Mouse (Mus musculus): ENCODE measurements around the gene Nfkbia. TPM values are rescaled to one million over a fixed set of nuclear protein-coding genes. Genes with fewer than 3 reads are reported as not detected.
A peak's percentile ranks its signal among the peaks of the same experiment; 100 is the strongest.

Nfkbia gene
- polyA plus RNA-seq, 1 experiment from 2014 or later: 51.4 TPM

- Histone ChIP-seq H3K36me3 (no peaks in the 10 kb centered on the region), H3K27me3 (no peaks in the 10 kb centered on the region), H3K27ac (replicated peaks) (no peak overlapping the region), H3K4me1 (replicated peaks) (peaks cover 8% of the 10 kb centered on the region; the same call in 1 of the 2 replicates), H3K4me3 (no peak overlapping the region), H3K9ac (no peak overlapping the region), H3K4me2 (no peak overlapping the region), H3K9me3 (no peaks in the 10 kb centered on the region)
- 13% methylated on average over 8 of the region's 8 CpGs for WGBS
- peak; percentile 53; the same call in 1 of the 2 replicates for ATAC-seq (ENCODE audit: low read depth)
Observed at GRCm38 (mm10) chr12:55473250-55474208, 18.9 kb downstream of the Nfkbia start.

- Histone ChIP-seq H3K27me3 (no peaks in the 10 kb centered on the region), H3K36me3 (no peaks in the 10 kb centered on the region), H3K9ac (no peak overlapping the region), H3K4me3 (no peak overlapping the region), H3K4me2 (no peak overlapping the region), H3K4me1 (replicated peaks) (peaks cover 16% of the 10 kb centered on the region), H3K27ac (replicated peaks) (no peak overlapping the region), H3K9me3 (no peaks in the 10 kb centered on the region)
- WGBS: 92% methylated on average over 9 of the region's 9 CpGs
- ATAC-seq (ENCODE audit: low read depth): no peak
Observed at GRCm38 (mm10) chr12:55471344-55471743, 21.1 kb downstream of the Nfkbia start.

GRCm38 (mm10) chr12:55470442-55470841, 22.0 kb downstream of the Nfkbia start:
- Histone ChIP-seq H3K4me2 (no peak overlapping the region), H3K27ac (replicated peaks) (no peak overlapping the region), H3K9ac (no peak overlapping the region), H3K9me3 (no peaks in the 10 kb centered on the region), H3K27me3 (no peaks in the 10 kb centered on the region), H3K36me3 (no peaks in the 10 kb centered on the region), H3K4me1 (replicated peaks) (peaks cover 25% of the 10 kb centered on the region), H3K4me3 (no peak overlapping the region)
- ATAC-seq (ENCODE audit: low read depth): no peak
- WGBS: 38% methylated on average over 5 of the region's 5 CpGs

GRCm38 (mm10) chr12:55467331-55468180, 24.9 kb downstream of the Nfkbia start:
- no peak for ATAC-seq (ENCODE audit: low read depth)

GRCm38 (mm10) chr12:55466816-55467215, 25.6 kb downstream of the Nfkbia start:
- Histone ChIP-seq H3K27me3 (no peaks in the 10 kb centered on the region), H3K36me3 (no peaks in the 10 kb centered on the region), H3K4me3 (no peak overlapping the region), H3K4me1 (replicated peaks) (peaks cover 38% of the 10 kb centered on the region), H3K9me3 (no peaks in the 10 kb centered on the region), H3K27ac (replicated peaks) (no peak overlapping the region), H3K9ac (no peak overlapping the region), H3K4me2 (no peak overlapping the region)
- no peak for ATAC-seq (ENCODE audit: low read depth)
- WGBS: 68% methylated on average over 5 of the region's 5 CpGs

More at GRCm38 (mm10) chr12:55467331-55468180, 24.9 kb downstream of the Nfkbia start:
- Histone ChIP-seq H3K9ac (no peak overlapping the region), H3K27me3 (no peaks in the 10 kb centered on the region), H3K4me3 (no peak overlapping the region), H3K36me3 (no peaks in the 10 kb centered on the region), H3K4me2 (no peak overlapping the region), H3K4me1 (replicated peaks) (peaks cover 38% of the 10 kb centered on the region), H3K9me3 (no peaks in the 10 kb centered on the region), H3K27ac (replicated peaks) (no peak overlapping the region)
- WGBS: 66% methylated on average over 10 of the region's 10 CpGs

GRCm38 (mm10) chr12:55466088-55466701, 26.3 kb downstream of the Nfkbia start:
- H3K36me3 ChIP-seq: no peaks in the 10 kb centered on the region
- peaks cover 38% of the 10 kb centered on the region for H3K4me1 ChIP-seq (replicated peaks)
- WGBS: 58% methylated on average over 7 of the region's 7 CpGs
- H3K27me3 ChIP-seq: no peaks in the 10 kb centered on the region
- no peaks in the 10 kb centered on the region for H3K9me3 ChIP-seq
- no peak overlapping the region for H3K4me3 ChIP-seq
- 0 out of 2 replicates have a peak overlapping the region, but pooled peaks have one; percentile 18 for H3K27ac ChIP-seq (replicated peaks)
- no peak for ATAC-seq (ENCODE audit: low read depth)
- H3K9ac ChIP-seq: no peak overlapping the region
- no peak overlapping the region for H3K4me2 ChIP-seq

GRCm38 (mm10) chr12:55465401-55465983, 27.0 kb downstream of the Nfkbia start:
- ATAC-seq (ENCODE audit: low read depth): no peak
- H3K4me2 ChIP-seq: no peak overlapping the region
- no peaks in the 10 kb centered on the region for H3K9me3 ChIP-seq
- H3K27ac ChIP-seq (replicated peaks): no peak overlapping the region
- no peak overlapping the region for H3K9ac ChIP-seq
- H3K36me3 ChIP-seq: no peaks in the 10 kb centered on the region
- H3K4me1 ChIP-seq (replicated peaks): peaks cover 38% of the 10 kb centered on the region
- H3K4me3 ChIP-seq: no peak overlapping the region
- WGBS: 76% methylated on average over 17 of the region's 17 CpGs
- H3K27me3 ChIP-seq: no peaks in the 10 kb centered on the region

- no peak overlapping the region for H3K9ac ChIP-seq
- no peak overlapping the region for H3K4me2 ChIP-seq
- ATAC-seq (ENCODE audit: low read depth): no peak
- H3K9me3 ChIP-seq: no peaks in the 10 kb centered on the region
- H3K27ac ChIP-seq (replicated peaks): peak overlapping the region; percentile 77; the same call in 1 of the 2 replicates
- peaks cover 38% of the 10 kb centered on the region for H3K4me1 ChIP-seq (replicated peaks)
- H3K36me3 ChIP-seq: no peaks in the 10 kb centered on the region
- H3K4me3 ChIP-seq: no peak overlapping the region
- no peaks in the 10 kb centered on the region for H3K27me3 ChIP-seq
- WGBS: 68% methylated on average over 14 of the region's 14 CpGs
Observed at GRCm38 (mm10) chr12:55464846-55465361, 27.5 kb downstream of the Nfkbia start.

GRCm38 (mm10) chr12:55463992-55464845, 28.2 kb downstream of the Nfkbia start:
- Histone ChIP-seq H3K27me3 (no peaks in the 10 kb centered on the region), H3K9ac (no peak overlapping the region), H3K4me1 (replicated peaks) (peaks cover 38% of the 10 kb centered on the region), H3K4me2 (peak overlapping the region; percentile 17; the same call in 1 of the 2 replicates), H3K4me3 (no peak overlapping the region), H3K36me3 (no peaks in the 10 kb centered on the region), H3K27ac (replicated peaks) (peak overlapping the region; percentile 77), H3K9me3 (no peaks in the 10 kb centered on the region)
- WGBS: 28% methylated on average over 16 of the region's 16 CpGs
- peak; percentile 80 for ATAC-seq (ENCODE audit: low read depth)

- H3K4me1 ChIP-seq (replicated peaks): peaks cover 38% of the 10 kb centered on the region
- H3K4me2 ChIP-seq: no peak overlapping the region
- no peak for ATAC-seq (ENCODE audit: low read depth)
- no peaks in the 10 kb centered on the region for H3K9me3 ChIP-seq
- no peak overlapping the region for H3K9ac ChIP-seq
- H3K4me3 ChIP-seq: no peak overlapping the region
- no peaks in the 10 kb centered on the region for H3K36me3 ChIP-seq
- H3K27ac ChIP-seq (replicated peaks): no peak overlapping the region
- no peaks in the 10 kb centered on the region for H3K27me3 ChIP-seq
- WGBS: 64% methylated on average over 5 of the region's 5 CpGs
Observed at GRCm38 (mm10) chr12:55463087-55463486, 29.4 kb downstream of the Nfkbia start.
